Mouse (Mus musculus): Measurements from ENCODE around the gene Man1a.

GRCm38 (mm10) chr10:54042212-54042840 lies 34.1 kb downstream of the Man1a start:
- TF ChIP-seq EP300 (optimal IDR thresholded peaks at IDR 0.05), result no peak
- TF ChIP-seq CTCF (IDR thresholded peaks at IDR 0.05; ENCODE audit: low read depth), result no peak

Measured in stomach, postnatal 0 days (tissue).